Mouse (Mus musculus) left cerebral cortex, postnatal 14 days (tissue): ENCODE results near the gene Gm20696. TPM values are rescaled to one million over a fixed set of nuclear protein-coding genes. Genes with fewer than 3 reads are reported as not detected.

Experiments
- DNase-seq, 2 experiments: peaks; one replicate each; pipeline ENCODE4 v3.0.0; 2021 to 2022; ENCODE audit warnings: low spot score in 2 of 2, mixed read lengths in 1 of 2
- intact Hi-C: fragments of 180-260 bp; cut with DNase I; formaldehyde crosslinking; loops from one replicate; pipeline ENCODE4 v1.15.1; 2025
- total RNA-seq, 2 experiments: library from RNA; stranded (reverse); gene quantifications; 2 replicates each; pipeline ENCODE4 v1.2.3; 2021

Gene Gm20696
- total RNA-seq, 2 experiments from 2014 or later = 5.3 to 6.3 TPM

DNA sequence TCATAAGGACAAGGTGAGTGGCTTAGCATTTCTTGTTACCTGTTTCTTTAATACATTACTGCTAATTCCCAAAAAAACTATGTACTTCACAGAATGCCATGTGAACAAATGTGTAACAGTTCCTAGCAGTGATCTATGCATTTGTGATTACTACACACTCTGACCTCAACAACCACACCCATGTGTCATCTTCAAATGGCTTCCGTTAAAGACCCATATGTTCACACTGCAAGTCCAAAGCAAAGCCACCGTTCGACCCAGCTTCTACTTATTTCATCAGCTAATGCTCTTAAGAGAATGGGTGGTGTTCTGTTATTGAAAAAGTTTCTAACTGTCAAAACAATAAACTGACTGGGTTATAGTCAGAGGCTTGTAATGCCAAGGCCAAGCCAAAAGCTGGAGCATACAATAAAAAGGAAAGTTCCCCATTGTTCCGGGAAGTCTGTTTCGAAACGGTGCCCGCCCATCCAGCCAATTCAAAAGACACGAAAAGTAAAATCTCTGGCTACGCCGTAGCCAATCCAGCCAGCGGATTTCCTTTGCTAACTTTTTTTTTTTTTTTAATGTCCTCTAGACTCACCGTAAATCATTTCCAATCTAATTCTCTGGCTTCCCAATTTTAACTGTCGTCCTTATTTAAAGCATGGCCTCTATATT is 331.3 kb downstream of the Gm20696 start:
- intact Hi-C loops = no loop called here
- DNase-seq = no peak

DNA sequence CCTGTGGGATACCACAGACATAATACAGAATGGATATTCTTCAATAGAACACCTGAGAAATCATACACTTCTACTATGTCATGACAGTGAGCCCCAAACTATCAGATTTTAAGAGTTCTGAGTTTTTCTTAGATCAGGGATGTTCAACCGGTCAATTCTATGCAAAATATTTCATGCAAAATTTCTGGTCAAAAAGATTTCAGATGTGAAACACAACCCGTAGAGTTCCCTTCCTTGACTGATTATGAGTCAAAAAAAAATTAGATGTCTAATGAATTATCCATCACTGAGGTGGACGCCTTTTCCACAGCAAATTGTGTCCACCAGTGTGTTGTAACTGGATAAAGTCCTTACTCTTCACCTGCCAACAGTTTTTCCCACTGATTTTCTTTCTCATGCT is 332.3 kb downstream of the Gm20696 start:
- no peak for DNase-seq
- intact Hi-C loops = no loop called here

DNA sequence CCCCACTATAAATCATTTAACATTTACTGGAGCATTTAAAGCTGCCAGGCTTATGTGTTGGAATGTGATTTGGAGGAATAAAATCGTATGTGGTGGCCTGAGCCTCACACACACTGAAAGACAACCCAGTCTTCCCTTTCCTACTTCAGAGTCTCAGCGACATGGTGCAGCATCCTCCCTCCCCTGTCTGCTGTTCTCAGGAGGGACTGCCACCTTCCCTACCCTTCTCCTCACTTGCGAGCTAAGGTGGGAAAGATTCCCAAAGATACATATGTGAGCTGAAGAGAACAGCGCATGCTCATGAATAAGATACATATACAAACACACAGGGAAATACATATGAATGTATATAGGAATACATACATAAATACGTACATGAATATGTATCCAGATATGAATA is 333.5 kb downstream of the Gm20696 start:
- no peak for DNase-seq
- intact Hi-C loops = no loop called here

DNA sequence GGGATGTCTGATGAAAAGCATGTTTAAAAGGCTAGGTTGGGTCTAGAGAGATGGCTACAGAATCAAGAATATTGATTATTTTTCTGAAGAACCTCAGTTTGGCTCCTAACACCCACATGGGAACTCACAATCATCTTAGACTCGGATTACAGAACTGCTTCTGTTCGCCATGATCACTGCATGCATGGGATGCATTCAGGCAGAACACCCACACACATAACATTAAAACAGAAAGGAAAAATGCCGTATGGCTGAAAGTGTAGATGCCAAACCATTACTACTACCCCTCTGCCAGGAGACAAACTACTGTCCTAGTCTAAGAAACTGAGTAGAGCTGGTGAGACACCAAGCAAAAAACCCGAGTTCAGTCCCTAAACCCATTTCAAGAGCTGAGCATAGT is 336.4 kb downstream of the Gm20696 start:
- intact Hi-C loops = no loop called here
- no peak for DNase-seq

DNA sequence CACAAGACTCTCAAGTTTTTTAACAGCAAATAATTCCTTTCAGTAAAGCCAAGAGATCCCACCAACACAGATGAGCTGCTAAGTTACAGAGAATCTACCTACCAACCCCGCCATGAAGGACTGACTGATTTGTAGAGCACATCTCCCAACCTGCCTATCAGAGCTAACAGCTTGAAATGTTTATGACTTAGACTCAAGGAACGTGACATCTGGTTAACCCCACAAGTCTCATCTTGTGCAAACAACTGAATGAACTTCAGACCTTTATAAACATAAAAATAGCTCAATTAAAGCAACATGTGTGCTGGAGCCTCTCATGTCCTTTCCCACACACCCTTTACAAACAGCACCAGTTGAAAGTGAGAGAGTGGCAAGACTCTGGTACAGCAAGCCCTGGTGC is 338.0 kb downstream of the Gm20696 start:
- intact Hi-C loops = no loop called here
- DNase-seq = no peak

DNA sequence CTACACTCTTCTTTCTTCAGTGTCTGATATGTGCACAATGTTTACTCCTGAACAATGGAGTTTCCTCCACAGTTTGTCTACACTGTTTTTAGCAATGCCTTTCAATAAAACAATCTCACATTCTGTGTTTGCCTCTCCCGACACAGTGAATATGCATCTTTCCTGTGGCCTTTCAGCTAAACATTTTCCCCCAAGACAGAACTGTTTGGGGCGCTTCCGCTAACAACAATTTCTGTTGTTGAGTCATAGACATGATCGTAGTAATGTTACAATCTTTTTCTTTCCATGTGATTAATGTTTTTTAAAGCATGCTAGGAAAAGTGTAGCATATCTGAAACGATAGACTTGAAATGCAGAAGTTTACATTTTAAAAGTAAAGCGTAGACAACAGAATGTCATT is 338.5 kb downstream of the Gm20696 start:
- no peak for DNase-seq
- intact Hi-C loops = no loop called here

DNA sequence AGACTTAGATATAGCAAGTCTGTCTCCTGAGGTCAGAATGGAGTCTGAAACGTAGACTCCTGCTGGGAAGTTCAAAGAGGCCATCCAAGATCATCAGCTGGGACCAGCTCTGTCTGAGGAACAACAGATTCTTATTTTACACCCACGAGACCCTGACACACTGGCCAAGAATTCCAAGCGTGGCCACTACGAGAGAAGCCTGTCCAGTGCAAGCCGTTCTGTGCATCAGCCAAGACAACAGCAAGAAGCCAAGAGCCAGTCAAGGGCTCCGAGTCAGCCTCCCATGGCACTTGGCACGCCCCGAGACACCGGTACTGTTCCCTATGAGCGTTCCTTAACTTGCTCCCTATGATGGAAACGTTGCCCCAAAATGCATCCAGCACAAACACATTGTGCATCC is 338.9 kb downstream of the Gm20696 start:
- DNase-seq = no peak
- intact Hi-C loops = no loop called here

DNA sequence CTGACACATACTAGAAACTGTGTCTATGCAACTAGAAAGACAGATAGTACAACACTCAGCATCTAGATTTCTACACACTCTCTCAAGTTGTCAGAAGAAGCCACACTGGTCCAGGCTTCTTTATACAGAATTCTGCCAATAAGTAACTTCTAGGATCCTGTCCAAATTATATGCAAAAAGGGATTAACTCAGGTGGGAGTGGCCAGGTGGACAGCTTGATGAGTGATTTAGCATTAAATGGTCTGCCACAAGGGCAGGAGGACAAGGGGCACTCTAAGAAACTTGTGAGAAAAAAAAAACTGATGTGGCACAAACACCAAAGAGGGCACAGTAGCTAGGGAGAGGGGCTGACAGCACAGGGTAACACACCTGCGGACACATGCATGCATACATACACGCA is 340.7 kb downstream of the Gm20696 start:
- intact Hi-C loops = no loop called here

DNA sequence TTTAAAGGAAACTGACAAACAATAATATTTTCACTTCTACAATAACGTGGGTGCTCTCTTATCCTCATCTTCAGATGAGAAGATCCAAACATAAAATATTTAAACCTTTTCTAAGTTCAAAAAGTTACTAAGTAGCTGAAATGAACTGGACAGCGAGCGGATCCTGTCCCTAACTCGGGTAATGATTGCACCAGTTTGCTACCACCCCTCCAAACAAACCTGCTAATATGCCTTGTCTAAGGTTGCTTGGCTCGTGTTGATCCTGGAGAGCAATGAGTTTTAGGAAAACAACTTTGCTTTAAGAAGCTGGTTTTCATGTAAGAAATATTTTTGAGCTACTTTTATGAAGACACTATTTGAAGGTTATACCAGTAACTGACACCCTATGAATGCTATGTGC is 341.1 kb downstream of the Gm20696 start:
- DNase-seq = no peak
- intact Hi-C loops = no loop called here

More for the DNA sequence above, 340.7 kb downstream of the Gm20696 start:
- no peak for DNase-seq

DNA sequence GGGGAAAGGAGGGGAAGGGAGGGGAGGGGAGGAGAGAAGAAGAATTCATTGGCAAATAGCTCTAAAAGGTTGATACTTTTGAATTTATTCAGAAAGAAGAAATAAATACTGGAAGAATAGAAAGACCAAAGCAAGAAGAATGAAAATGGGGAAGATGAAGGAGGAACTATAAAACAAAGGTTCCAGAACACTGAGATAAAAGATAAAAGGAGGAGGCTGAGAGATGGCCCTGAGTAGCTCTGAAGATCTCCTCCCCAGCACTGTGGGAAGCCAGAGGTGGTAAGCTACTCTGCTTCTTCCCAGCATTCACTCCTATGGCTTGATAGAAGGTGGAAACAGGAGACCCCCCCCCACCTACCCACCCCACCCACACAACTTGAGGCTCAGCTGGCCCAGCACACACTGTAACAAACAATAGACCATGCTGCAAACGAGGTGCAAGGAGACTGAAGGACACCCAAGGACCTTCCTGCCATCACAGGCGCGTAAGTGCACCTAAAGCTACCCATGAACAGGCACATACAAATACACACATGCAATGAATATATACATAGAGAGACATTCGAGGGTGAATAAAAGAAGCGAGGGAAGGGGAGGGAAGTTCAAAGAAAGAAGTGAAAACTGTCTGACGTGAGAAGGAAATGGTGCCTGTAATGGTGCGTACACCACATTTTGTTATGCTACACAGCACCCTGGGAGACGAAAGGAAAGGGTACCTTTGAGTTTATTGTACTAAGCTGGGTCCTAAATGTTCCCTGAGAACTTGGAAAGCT is 344.3 kb downstream of the Gm20696 start:
- DNase-seq = no peak
- intact Hi-C loops = no loop called here

DNA sequence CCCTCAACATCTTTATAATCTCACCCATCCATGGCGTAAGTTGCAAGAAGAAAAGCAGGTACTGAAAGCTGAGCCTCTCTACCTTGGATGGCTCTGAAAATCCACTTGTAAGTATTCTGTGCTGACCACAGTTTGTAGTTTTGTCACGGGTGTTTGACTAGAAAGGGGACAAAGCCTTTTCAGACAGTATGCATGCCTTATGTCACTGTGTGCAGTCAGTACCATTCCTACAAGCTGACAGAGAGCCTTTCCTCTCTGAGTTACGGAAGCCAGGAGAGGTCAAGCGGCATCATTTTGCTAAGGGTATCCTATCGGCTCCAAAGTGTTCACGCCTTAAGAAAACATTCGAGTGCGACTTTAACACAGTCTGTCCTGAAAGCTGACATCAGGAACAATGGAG is 346.2 kb downstream of the Gm20696 start:
- DNase-seq = no peak
- intact Hi-C loops = no loop called here

DNA sequence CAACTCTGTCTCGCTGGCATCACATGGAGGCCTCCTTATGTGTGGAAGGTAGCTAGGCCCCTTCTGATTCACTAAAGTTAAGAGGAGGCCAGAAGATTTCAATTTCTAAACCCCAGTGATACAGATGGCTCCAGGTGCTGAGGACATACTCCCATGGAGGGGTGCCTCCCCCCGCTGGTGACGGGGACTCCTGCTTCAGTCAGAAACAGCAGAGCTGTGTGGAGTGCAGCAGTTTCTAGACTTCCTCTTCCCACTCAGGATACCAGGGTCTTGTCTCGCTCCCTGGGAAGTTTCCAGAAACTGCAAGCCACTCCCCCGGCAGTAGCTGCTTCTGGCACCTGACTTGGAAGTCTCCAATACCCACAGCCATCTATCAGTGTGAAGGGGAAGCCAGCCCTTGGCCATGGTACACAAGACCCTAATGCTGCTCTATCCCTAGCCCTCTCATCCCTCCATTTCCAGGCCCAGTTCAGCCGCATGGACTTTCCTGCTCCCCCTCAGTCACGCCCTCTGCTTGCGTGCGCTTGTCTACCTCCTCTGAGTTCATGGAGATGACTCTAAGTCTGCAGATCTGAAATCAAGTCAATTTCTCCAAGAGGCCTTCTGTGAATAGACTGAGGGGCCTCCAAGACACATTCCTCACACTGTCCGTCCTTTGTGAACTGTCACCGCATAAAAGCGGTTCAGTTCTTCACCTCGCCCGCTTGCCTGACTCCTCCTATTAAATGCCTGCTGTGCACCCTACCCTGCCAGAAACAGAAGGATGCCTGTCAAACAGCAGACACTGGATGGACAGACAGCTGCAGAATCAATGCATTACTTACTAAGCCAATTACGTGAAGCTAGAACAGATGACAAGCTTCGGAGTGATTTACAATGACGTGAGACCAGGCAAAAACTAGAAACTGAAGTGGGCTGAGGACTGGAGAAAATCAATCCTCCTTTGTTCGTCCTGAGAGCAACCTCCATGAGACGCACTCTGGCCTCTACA is 346.9 kb downstream of the Gm20696 start:
- intact Hi-C loops = no loop called here
- DNase-seq = no peak

DNA sequence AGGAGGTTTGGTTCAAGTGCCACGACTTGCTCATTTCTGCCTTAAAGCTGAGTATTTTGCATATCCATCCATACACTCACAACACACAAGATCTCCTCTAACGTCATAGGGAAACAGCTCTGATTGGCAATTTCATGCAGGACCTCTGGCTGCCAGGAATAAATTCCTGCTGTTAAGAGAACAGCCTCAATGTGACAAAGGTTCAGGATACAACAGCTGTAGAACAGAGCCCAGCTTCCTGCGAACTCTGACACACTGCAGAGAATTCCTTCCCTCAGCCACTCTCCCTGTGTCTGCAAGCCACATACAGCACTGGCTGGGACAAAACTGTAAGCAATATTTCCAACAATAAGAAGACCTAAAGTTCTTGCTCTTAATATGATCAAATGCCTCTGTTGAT is 351.9 kb downstream of the Gm20696 start:
- intact Hi-C loops = no loop called here

DNA sequence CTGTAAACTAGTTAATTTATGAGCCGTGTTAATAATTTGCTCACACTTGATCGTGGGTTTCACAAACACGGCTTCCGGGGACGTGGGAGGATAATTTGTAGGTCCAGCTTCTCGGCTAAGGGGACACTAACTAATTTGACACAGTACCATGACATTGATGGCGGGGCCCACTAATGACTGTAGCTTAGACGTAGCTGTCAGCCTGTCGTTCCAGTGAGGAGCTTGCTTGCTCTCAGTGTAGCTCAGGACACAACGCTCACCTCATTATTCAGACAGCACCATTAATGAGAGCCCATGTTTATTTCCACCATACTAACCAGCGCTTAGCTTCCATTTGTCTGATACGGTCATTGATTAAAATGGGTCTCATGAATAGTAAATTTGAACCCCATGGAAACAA is 356.1 kb downstream of the Gm20696 start:
- intact Hi-C loops = no loop called here
- DNase-seq = no peak

More for the DNA sequence above, 351.9 kb downstream of the Gm20696 start:
- no peak for DNase-seq

DNA sequence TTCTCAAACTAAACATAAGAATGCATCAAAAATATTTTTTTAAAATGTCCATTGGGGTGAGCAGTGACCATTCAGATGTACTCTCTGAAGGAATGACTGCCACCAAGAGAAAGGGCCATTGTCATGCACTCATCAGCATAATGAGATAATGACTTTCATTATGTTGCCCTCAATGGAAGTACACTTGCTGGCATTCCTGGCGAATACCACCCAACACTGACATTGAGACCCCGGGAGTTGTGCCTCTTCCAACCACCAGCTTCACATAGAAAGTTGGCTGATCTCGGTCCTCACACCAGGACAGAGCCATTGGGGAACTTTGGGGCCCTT is 356.5 kb downstream of the Gm20696 start:
- intact Hi-C loops = no loop called here
- DNase-seq = no peak

DNA sequence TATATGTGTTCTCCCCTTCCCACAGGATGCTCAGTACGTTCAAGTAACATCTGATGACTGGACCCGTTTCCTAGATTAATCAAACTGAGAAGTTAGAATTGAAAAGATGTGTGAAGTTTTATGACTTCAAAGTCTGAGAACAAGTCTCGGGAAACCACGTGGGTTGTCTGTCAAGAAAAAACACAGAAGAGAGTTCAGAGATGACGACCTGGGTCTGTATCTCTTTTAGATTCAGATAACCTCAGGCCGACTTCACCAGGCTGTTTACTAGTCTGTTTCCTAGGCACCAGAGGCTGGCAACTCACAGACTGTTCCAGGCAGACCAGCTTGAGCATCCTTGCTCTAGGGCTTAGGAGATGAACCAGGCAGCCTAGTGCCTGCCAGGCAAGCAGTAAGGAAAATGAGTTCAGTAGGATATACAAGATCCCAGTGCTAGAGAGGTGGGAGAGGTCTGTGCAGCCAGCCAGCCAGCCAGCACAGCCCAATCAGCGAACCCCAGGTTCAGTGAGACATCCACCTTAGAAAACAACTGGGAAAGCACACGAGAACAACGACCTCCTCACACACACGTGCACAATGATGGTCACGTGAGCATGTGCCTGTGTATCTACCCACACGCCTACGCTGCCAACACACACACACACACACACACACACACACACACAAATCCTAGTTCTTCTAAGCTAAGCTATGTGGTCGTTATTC is 357.0 kb downstream of the Gm20696 start:
- DNase-seq = no peak
- intact Hi-C loops = no loop called here

DNA sequence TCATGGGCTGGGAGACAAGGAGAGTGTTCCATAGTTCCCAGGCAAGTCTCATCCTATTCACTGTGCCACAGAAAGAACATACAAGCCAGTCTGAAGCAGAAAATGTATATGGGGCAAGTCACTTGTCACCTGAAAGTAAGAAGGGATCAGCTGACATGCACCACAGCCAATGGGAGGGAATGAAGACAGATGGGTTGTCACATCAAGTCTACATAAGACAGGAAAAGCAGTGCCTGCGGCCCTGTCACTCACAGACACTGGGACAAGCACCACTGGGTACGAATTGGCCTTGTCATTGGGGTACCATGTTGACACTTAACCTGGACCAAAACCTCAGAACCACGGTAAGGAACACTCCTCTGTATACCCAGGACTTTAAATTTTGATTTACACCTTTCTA is 360.8 kb downstream of the Gm20696 start:
- intact Hi-C loops = no loop called here

DNA sequence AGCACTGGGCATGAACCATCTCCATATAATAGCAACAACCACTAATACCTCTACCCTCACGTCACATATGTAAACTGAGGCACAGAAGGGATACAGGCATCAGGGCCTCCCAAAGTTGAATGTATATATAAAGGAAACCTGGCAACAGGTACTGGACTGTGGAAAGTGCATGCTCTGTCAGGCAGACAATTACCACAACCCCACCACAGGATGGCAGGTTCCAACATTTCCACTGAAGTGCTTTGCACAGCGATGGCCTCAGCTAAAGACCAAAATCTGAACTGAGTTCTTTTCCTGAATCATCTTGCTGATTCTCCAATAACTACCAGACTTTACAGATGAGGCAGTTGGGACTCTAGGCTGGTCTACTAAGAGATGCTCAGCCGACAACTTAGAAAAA is 361.4 kb downstream of the Gm20696 start:
- intact Hi-C loops = no loop called here
- no peak for DNase-seq

More for the DNA sequence above, 360.8 kb downstream of the Gm20696 start:
- DNase-seq = no peak

DNA sequence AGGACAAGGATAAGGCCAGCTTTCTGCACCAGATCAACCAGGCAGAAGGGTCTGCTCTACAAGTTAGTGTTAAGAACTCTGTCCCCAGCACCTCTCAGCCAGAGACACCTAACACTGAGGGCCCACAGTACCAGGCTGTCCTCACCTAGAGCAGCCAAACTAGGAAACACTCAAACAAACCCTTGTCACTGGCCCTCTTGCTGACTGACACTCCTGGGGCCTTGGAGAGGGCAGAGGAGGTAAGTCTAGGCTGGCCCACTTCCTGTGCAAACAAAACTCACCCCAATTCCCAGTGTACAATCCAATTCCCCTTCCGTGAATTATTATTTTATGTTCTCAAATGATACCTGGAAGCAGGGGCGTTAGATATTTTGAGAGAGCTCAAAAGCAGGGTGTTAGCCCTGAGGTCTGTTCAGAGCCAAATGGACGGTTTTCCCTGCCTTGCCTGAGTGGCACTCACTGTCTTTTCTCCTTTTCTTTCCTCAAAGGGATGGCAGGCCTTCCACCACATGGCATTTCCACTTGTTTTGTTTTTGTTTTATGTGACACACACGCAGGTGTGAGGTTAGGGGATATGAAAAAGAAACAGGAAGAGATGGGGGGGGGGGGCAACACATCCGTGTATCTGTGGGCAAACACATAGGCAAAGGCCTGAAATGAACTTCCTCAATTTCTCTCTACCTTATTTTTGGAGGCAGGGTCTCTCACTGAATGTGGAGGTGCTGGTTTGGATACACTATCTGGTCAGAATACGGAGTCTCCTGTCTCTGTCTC is 363.7 kb downstream of the Gm20696 start:
- no peak for DNase-seq
- intact Hi-C loops = no loop called here
